Mouse (Mus musculus) brain, embryonic 14.5 days (tissue): Measurements from ENCODE around the gene Gm43517.

ENCODE experiments used
- CTCF ChIP-seq: fragments of 200-500 bp; IDR thresholded peaks from 2 replicates; pipeline ENCODE4 v1.5.1; 2012; ENCODE audit warnings: inconsistent platforms, mild to moderate bottlenecking, moderate library complexity, borderline replicate concordance; ENCODE audit not compliant: insufficient read depth, insufficient read length; ENCODE audit errors: extremely low read depth
- POLR2A ChIP-seq: fragments of 200-500 bp; IDR thresholded peaks from 2 replicates; pipeline ENCODE4 v1.6.1; 2012; ENCODE audit warnings: mild to moderate bottlenecking, inconsistent platforms, borderline replicate concordance; ENCODE audit not compliant: poor library complexity, insufficient read depth, insufficient read length, severe bottlenecking; ENCODE audit errors: extremely low read depth

DNA sequence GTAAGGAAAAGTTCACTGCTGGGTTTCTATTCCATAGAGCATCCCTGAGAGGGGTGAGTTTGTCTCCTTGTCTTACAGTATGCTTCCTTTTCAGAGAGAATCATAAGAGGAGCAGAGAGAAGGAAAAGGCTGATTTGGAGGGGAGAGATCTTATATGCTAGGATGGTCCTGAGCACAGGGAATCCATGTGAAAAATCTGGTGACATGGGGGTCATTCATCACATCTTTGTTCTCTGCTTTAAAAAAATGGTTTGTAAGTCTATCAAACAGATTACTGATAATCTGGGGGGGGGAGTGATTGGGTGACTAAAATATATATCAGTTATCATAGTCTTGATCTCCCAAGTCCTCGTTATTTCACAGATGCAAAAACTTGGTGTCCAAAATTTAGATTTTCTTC is 11.8 kb downstream of the Gm43517 start:
- TF ChIP-seq CTCF (no peak), POLR2A (no peak)
